Mouse (Mus musculus) adipocyte (in vitro differentiated cells): ENCODE measurements around the gene Meiob.
A peak's percentile ranks its signal among the peaks of the same experiment; 100 is the strongest.

Experiments
- DNase-seq: peaks from one replicate; pipeline ENCODE4 v3.0.0-alpha.2; 2016; ENCODE audit warnings: low spot score

Gene Meiob

DNA sequence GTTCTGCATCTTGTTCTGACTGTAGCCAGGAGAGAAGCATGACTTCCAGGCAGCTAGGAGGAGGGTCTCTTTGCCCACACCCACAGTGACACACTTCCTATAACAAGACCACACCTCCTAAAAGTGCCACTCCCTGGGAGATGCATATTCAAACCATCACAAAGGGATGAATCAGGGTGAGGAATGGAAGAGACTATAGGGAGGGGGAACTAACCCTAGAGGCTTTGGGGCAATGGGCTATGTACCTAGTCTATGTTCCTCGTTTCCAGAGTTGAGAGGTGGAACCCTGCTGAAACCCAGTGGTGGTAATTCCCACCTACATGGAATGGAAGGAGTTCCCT is 70.3 kb downstream of the Meiob start:
- no peak for DNase-seq

GRCm38 (mm10) chr17:24874989-24875388 is 70.9 kb downstream of the Meiob start:
- DNase-seq, result no peak

DNA sequence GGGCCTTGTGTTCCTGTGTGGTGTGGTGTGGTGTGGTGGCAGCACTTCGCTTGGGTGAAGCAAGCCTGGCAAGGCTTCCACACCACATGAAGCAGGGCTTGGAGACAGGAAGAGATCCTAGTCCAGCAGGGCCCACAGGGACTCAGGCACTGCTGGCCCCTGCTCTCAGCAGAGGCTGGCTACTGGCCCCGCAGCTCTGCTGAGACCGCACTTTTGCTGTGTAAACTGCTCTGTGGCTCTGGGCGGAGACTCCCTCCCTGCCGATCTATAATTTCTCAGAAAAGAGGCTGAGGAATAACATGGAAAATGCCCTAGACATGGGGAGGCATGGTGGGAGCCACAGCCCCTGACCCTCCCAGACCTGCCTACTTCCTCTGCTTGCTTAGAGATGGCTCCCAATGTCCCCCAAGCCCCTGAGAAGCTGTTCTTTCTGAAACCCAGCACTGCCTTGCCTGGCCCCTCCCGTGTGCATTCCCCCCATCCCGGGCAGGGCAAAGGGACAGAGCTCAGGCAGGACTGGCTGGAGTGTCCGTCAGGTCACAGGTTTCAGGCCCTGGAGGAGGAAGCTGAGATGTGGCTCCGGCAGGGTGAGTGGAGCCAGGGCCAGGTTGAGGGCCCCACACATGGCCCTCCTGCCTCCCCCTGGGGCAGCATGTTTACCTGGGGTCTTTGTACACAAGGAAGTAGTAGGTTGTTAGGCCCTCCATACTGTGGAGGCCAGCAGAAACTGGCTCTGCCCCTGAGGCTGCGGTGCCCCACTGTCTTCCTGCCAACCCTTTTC is 73.4 kb downstream of the Meiob start:
- peak; percentile 70 for DNase-seq

DNA sequence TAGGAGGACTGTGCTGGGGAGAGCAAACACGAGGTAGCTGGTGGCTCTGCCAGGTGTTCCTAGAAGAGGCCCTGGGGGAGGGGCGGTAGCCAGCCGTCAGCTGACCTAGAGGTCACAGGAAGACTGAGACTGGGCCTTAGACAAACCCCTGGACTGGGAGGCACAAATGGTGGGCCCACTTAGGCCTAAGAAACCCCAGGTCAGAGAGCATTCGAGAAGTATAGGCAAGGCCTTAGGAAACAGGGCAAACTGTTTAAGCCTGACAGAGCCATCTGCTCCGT is 74.0 kb downstream of the Meiob start:
- DNase-seq, result peak; percentile 56

- DNase-seq, result peak; percentile 70
Measured at GRCm38 (mm10) chr17:24878531-24878930, 74.4 kb downstream of the Meiob start.

GRCm38 (mm10) chr17:24881738-24882440 is 77.8 kb downstream of the Meiob start:
- peak; percentile 73 for DNase-seq

- no peak for DNase-seq
Measured at GRCm38 (mm10) chr17:24884391-24884790, 80.3 kb downstream of the Meiob start.

- no peak for DNase-seq
Measured at GRCm38 (mm10) chr17:24885356-24886133, 81.5 kb downstream of the Meiob start.

GRCm38 (mm10) chr17:24886134-24886931 is 82.2 kb downstream of the Meiob start, which contains the start of the genes Nubp2 and Spsb3:
TSS of gene Nubp2 (minus strand) at chr17:24886349.
TSS of gene Spsb3 (plus strand) at chr17:24886643.
- DNase-seq, result peak; percentile 100

- no peak for DNase-seq
Measured at GRCm38 (mm10) chr17:24886932-24887271, 82.8 kb downstream of the Meiob start.

DNA sequence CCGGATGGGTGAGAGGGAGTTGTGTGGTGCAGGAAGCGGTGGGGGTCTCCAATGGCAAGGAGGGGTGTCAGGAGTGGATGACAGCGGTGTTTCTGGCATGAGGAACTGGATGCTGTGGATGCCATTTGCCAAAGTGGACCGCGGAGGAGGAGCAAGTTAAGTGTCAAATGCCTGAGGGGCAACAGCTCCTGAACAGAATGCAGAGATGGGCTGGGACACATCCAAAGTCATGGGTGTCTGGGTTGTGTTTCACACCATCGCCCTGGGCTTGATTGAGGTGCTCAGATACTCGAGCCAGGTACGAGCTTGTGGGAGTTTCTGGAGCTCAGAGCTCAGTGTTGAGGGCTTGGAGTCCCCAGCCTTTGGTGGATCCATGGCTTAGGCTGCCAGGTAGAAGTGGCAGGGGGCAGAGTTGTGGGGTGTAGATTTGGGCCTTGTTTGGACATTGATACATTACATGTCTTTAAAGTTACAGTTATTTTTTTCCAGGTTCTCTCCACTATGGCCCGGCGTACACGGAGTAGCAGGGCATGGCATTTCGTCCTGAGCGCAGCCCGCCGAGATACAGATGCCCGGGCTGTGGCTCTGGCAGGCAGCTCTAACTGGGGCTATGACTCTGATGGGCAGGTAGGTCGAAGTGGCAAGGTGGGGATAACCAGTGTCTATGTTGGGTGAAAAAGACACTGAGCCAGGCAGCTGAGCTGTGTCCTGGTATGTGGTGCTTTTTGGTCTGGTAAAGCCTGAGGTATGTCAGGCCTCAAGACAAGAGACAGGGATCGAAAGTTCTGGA is 83.4 kb downstream of the Meiob start:
- DNase-seq, result peak; percentile 31

DNA sequence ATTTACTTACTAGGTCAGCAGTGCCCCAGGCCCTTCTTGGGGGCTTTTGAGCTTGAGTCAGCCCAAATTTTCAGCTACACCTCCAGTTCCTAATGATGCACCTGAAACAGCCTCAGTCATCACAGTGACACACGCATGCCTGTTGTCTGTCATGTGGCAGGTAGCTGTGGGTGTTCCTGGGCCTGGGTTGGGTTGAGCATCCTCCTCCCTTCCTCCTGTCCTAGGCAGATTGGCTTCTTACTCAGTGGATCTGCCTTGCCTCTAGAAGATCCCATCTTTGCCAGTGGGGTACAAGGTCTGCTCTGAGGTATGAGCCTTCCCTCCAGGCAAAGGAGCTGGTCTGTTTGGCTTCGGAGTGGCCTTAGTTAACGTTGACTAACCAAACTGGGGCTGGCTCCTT is 84.8 kb downstream of the Meiob start:
- no peak for DNase-seq
